Mouse (Mus musculus) spleen, postnatal 14 days (tissue): Measurements from ENCODE around the gene Wasf3.
"Not testable (repeated sequence)": the region's sequence is repeated elsewhere in the genome, so short reads cannot be mapped to it uniquely, and the experiment has no call there.

Experiments used
- DNase-seq, 2 experiments: peaks; one replicate each; pipeline ENCODE4 v3.0.0; 2021 to 2022; ENCODE audit warnings: low spot score in 2 of 2

Gene Wasf3

DNA sequence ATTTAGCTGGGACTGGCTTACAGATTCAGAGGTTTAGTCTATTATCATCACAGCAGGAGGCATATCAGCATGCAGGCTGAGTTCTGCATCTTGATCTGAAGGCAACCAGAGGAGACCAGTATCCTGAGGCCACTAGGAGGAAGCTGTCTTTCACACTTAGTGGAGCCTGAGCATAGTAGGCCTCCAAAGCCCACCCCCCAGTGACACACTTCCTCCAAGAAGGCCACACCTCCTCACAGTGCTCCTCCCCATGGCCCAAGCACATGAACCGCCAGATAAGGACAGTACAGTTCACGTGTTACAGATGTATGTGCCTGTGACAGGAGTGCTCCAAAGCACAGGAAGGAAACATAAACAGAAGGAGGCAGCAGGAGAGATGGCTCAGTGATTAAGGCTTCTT is 58.0 kb downstream of the Wasf3 start:
- no peak for DNase-seq

DNA sequence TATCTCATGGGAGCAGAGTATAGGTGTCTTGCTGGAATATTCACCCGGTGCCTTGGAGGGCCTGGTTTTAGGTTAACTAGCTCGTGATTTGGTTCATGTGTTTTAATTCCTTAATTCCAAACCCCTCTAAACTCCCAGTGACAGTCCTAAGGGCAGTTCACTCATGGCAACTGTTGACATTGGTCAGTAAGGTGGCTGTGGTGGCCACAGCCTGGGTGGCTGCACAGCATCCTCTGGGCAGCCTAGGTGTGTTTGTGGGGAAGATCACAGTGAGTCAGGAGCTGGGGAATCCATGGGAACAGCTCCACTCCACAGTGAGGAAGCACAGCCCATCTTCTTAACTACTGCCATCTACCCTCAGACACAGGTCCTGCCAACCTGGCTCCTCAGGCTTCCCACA is 61.8 kb downstream of the Wasf3 start:
- no peak for DNase-seq

DNA sequence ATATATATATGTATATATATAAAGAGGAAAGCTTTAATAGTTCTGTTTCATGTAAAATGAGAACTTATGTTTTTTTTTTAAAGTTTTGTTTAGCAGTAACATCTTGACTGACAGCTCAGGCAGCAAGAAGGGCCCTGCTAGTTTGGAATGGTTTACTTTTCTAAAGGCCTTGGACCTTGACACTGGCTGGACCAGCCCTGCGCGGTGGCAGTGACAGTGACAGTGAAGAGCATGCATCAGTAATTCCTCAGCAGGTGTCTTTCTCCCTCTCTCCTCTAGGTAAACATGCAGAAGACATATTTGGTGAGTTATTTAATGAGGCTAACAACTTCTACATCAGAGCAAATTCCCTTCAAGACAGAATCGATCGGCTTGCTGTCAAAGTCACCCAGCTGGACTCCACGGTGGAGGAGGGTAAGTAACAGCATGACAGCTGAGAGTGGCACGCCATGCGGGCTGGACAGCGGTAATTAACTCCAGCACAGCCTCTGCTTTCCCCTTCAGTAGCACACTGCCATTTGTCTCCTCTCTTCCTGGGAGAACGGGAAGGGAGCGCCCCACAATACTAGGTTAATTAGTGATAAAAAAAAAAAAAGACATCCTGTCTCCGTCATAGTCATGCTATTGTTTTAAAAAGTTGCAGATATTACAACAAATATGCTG is 66.9 kb downstream of the Wasf3 start:
- no peak for DNase-seq

DNA sequence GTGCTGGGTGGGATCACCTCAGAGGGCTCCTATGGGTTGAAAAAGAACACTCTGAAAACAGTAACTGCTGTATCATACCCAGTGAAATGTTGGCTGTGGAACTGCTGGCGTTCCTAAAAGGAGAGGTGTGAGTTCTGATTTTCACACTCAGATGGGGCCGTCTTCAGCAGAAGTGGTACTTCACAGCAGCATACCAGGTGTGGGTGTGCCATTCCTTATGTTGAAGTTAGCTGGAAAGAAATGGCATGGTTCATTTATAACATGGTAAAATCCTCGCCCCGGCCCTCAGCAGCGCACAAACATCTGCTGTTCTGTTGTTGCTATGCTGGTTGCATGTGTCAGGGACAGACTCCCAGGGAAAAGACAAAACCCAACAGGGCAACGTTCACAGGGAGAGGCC is 68.8 kb downstream of the Wasf3 start:
- no peak for DNase-seq

DNA sequence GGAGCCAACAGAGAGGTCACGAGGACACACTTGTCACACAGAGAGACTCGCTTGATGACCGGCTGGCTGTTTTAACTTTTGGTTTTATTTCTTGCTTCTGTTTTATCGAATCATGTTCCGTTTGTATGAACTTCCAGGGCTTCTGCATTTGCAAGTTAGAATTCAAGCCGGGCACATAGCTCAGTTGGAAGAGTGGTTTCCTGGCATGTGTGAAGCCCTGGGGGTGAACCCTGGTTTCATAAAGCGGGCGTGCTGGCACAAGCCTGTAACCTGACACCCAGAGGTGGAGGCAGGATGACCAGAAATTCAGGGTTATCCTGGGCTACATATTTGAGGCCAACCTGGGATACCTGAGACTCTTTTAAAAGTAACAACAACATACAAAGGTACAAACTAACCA is 76.8 kb downstream of the Wasf3 start:
- DNase-seq = no peak

DNA sequence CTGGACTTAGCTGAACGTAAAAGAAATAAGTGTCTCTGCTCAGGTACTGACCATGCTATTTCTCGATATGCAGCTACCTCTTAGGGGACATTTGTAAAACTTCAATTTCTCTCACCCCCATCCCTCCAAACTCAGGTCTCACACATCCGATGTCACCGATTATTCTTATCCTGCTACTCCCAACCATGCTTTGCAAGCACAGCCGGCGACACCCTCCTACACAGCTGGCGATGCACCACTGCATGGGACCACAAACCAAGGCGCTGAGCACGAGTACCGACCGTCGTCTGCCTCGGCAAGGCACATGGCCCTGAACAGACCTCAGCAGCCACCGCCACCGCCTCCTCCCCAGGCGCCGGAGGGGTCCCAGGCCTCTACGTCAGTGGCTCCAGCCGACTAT is 81.9 kb downstream of the Wasf3 start:
- no peak for DNase-seq

DNA sequence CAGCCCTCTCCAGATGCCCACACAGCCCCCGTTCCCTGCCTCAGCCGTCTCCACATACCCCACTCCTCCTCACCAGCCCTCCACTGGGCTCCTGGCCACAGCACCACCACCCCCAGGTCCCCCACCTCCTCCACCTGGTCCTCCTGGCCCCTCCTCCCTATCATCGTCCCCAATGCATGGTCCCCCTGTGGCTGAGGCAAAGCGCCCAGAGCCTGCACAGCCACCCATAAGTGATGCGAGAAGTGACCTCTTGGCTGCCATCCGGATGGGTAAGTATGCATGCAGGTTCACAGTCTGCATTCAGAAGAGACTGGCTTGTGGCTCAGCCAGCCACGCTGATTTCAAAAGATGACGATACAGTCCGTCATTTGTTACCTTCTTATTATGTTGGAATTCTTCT is 83.5 kb downstream of the Wasf3 start:
- DNase-seq = no peak

DNA sequence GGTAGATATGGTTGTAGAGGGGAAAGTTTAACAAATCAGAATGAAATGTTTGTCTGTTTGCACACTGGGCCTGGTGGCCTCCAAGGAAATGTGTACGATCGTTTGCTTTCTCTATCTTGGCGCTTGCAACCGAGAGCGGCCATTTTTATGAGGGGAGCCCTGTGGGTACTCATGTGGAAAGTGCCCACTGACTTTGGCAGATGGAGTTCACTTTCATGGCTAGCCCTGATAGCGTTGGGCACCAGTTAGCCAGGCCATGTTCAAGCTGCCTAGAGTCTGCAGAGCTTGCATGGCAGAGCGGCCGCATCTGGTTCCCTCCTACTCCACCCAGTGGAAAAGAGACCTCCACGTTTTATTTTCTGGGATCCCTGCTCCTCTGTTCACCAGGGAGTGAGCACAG is 86.0 kb downstream of the Wasf3 start:
- no peak for DNase-seq

DNA sequence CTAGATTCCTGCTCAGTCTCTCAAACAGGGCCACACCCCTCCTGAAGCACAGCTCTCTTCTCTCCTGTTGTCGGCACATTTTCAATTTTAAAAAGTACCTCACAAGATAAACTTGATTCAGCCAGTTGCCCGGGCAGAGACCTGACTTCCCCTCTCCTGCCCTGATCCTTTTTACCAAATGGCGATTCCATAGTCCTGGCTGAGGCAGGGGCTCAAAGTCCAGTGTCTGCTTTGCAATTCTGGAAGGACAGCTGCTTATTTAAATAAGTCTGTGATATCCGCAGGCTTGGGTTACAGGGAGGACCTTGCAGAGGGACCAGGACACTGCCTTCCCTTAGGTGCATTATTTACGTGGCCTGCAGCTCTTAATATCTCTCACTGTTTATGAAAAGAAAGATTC is 86.5 kb downstream of the Wasf3 start:
- DNase-seq = no peak

DNA sequence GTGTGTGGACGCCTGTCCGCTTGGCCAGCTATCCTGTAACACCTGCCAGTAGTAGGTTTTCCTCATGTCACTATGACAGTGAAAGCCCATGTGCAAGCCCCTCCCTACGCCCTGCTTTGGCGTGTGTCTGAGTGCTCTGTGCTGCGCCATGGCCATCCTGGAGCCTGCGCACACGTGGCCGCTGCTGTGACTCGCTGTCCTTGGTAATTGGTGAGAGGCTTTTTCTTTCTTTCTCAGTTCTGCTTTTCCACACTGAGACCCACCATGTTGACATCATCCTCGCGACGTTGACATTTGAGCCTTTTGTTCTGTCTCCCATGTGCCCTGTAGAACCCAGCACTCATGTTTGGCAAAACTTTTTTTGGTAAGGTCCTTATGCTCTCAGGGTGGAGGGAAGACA is 87.0 kb downstream of the Wasf3 start:
- DNase-seq = no peak

DNA sequence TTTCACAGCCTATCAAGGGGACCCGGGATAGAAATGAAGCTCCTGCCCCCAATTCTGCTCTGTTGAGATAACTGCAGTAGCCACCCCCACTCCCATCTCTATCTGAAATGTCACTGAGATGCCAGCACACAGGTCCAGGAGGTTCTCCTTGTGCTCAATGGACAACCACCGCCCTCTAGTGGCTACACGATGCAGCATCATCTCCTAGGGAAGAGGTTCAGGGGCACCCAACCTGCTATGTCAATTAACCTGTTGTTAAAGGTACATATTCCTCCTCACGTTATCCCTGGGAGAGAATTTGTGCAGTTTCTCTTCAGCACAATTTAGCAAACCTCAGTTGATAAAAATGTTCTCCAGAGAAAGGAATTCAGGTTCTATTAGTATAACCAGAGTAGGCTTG is 94.8 kb downstream of the Wasf3 start:
- not testable (repeated sequence) for DNase-seq

DNA sequence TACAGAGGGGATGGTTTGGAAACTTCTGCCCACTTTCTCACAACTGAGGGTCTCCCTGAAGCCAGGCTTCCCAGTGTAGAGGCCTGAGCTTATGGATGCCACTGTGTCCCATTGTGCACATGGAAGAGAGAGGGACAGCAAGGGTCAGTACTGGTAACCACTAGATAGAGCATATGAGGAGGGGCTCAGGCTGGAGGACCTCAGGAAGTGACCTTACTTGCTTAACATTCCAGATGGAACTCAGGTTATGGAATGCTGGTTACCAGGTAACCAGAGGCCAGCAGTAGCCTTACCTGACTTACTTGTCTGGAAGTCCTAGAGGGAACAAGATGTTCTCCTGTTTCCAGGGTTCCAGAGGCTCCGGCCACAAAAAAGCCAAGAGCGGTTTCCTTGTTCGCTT is 96.9 kb downstream of the Wasf3 start, which contains the start of gene Gm6408:
Gene Gm6408, plus strand, starts transcription at position 301 of the 400 bp plus-strand sequence.
- not testable (repeated sequence) for DNase-seq

DNA sequence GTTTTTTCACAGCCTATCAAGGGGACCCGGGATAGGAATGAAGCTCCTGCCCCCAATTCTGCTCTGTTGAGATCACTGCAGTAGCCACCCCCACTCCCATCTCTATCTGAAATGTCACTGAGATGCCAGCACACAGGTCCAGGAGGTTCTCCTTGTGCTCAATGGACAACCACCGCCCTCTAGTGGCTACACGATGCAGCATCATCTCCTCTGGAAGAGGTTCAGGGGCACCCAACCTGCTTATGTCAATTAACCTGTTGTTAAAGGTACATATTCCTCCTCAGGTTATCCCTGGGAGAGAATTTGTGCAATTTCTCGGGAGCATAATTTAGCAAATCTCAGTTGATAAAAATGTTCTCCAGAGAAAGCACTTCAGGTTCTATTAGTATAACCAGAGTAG is 104.2 kb downstream of the Wasf3 start:
- not testable (repeated sequence) for DNase-seq

DNA sequence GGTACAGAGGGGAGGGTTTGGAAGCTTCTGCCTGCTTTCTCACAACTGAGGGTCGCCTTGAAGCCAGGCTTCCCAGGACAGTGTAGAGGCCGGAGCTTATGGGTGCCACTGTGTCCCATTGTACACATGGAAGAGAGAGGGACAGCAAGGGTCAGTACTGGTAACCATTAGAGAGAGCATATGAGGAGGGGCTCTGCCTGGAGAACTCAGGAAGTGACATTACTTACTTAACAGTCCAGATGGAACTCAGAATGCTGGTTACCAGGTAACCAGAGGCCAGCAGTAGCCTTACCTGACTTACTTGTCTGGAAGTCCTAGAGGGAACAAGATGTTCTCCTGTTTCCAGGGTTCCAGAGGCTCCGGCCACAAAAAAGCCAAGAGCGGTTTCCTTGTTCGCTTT is 106.3 kb downstream of the Wasf3 start, which contains the start of gene Gm6370:
Gene Gm6370, plus strand, starts transcription at position 301 of the 400 bp plus-strand sequence.
- DNase-seq = not testable (repeated sequence)

DNA sequence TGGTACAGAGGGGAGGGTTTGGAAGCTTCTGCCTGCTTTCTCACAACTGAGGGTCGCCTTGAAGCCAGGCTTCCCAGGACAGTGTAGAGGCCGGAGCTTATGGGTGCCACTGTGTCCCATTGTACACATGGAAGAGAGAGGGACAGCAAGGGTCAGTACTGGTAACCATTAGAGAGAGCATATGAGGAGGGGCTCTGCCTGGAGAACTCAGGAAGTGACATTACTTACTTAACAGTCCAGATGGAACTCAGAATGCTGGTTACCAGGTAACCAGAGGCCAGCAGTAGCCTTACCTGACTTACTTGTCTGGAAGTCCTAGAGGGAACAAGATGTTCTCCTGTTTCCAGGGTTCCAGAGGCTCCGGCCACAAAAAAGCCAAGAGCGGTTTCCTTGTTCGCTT is 117.3 kb downstream of the Wasf3 start, which contains the start of gene 4930449I24Rik:
Gene 4930449I24Rik, plus strand, starts transcription at position 301 of the 400 bp plus-strand sequence.
- not testable (repeated sequence) for DNase-seq

DNA sequence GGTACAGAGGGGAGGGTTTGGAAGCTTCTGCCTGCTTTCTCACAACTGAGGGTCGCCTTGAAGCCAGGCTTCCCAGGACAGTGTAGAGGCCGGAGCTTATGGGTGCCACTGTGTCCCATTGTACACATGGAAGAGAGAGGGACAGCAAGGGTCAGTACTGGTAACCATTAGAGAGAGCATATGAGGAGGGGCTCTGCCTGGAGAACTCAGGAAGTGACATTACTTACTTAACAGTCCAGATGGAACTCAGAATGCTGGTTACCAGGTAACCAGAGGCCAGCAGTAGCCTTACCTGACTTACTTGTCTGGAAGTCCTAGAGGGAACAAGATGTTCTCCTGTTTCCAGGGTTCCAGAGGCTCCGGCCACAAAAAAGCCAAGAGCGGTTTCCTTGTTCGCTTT is 129.0 kb downstream of the Wasf3 start, which contains the start of gene Gm3402:
Gene Gm3402, plus strand, starts transcription at position 301 of the 400 bp plus-strand sequence.
- not testable (repeated sequence) for DNase-seq
